Mouse (Mus musculus): ENCODE data around the gene Mpv17l2.

GRCm38 (mm10) chr8:70725792-70726447 is 34.8 kb downstream of the Mpv17l2 start:
- TF ChIP-seq CTCF (IDR thresholded peaks at IDR 0.05; ENCODE audit: insufficient read depth, low read length) (no peak), POLR2A (IDR thresholded peaks at IDR 0.05; ENCODE audit: borderline replicate concordance, extremely low read depth, low read depth, low read length) (no peak)

All from lung, adult 2 months (tissue).